Mouse (Mus musculus) spleen, adult 2 months (tissue): ENCODE data around the gene Ednrb.

Experiments used
- CTCF ChIP-seq: fragments of 200-500 bp; IDR thresholded peaks from 2 replicates; pipeline ENCODE4 v1.5.1; 2011; ENCODE audit warnings: mild to moderate bottlenecking, inconsistent platforms; ENCODE audit not compliant: insufficient read depth, insufficient read length, insufficient replicate concordance; ENCODE audit errors: extremely low read depth
- POLR2A ChIP-seq: fragments of 200-500 bp; IDR thresholded peaks from 2 replicates; pipeline ENCODE4 v1.6.1; 2011; ENCODE audit warnings: low read depth, low read length, inconsistent platforms

GRCm38 (mm10) chr14:103778533-103779151 is 65.6 kb downstream of the Ednrb start:
- no peak for TF ChIP-seq CTCF
- TF ChIP-seq POLR2A = no peak
